In genomic region chr14:12070361-12070760, GRCm38 (mm10) we compare ENCODE assay signal across 15 mouse cellular contexts.
"Had no signal": no experiment of that assay in that cellular context is flagged by ENCODE, and none has a peak within 500 bp of the region (broad histone marks: within the 10 kb centered on the region; RNA-seq: fewer than 3 reads in every experiment).

No protein-coding gene starts in this region.

- H3K27me3 ChIP-seq: limb, embryonic 15.5 days; midbrain, embryonic 13.5 days had no signal

- H3K36me3 ChIP-seq: limb, embryonic 15.5 days; midbrain, embryonic 13.5 days had no signal

- H3K9ac ChIP-seq: limb, embryonic 15.5 days; liver, embryonic 14.5 days; liver, postnatal 0 days; lung, embryonic 14.5 days; midbrain, embryonic 13.5 days had no signal

- H3K4me1 ChIP-seq: midbrain, embryonic 13.5 days had no signal

- DNase-seq: kidney, adult 18-20 months; kidney, adult 9 months; kidney, postnatal 25 days; left cerebral cortex, postnatal 4 days; liver, postnatal 0 days; lung, embryonic 14.5 days; thymus, adult 2 months; thymus, postnatal 14 days; thymus, postnatal 4 days had no signal

- H3K9me3 ChIP-seq: limb, embryonic 15.5 days; midbrain, embryonic 13.5 days had no signal

- H3K4me3 ChIP-seq: limb, embryonic 15.5 days; midbrain, embryonic 13.5 days had no signal

- ATAC-seq: liver, postnatal 0 days; midbrain, embryonic 13.5 days had no signal

- H3K27ac ChIP-seq: kidney, postnatal 0 days; limb, embryonic 15.5 days; liver, embryonic 14.5 days; macrophage; midbrain, embryonic 13.5 days had no signal

- H3K4me2 ChIP-seq: limb, embryonic 15.5 days; liver, embryonic 11.5 days; lung, embryonic 14.5 days; midbrain, embryonic 13.5 days had no signal
